Mouse (Mus musculus) lung, embryonic 14.5 days (tissue): ENCODE measurements at regions not wholly inside any gene's neighbourhood (a gene's known extent, or its start where the extent isn't known, plus 50 kb on each side); places are given as distances from the start of the nearest gene placed in this dataset.

ENCODE experiments used
- ATAC-seq: fragments of 200-750 bp; cut with Nextera tagmentation; 2 replicates; pipeline ENCODE4 v1.8.0; 2017; ENCODE audit warnings: mild to moderate bottlenecking, moderate TSS enrichment, moderate library complexity; ENCODE audit not compliant: insufficient read depth
- DNase-seq: peaks from one replicate; pipeline ENCODE4 v3.0.0-alpha.2; 2015
- H3K27ac ChIP-seq: fragments of 300-500 bp; sonication (generic); 2 replicates; pipeline ENCODE4 v1.5.1; 2014; ENCODE audit warnings: low read depth, mild to moderate bottlenecking, moderate library complexity
- H3K27me3 ChIP-seq: fragments of 300-500 bp; sonication (generic); 2 replicates; pipeline ENCODE4 v1.6.1; 2014; ENCODE audit warnings: low read length, control low read depth; ENCODE audit not compliant: insufficient read depth
- H3K36me3 ChIP-seq: fragments of 300-500 bp; sonication (generic); 2 replicates; pipeline ENCODE4 v1.6.1; 2014; ENCODE audit warnings: control low read depth; ENCODE audit not compliant: insufficient read depth
- H3K4me1 ChIP-seq: fragments of 300-500 bp; sonication (generic); 2 replicates; pipeline ENCODE4 v1.6.1; 2014; ENCODE audit warnings: antibody characterized with exemption, control low read depth; ENCODE audit not compliant: insufficient read depth
- H3K4me2 ChIP-seq: fragments of 300-500 bp; sonication (generic); 2 replicates; pipeline ENCODE4 v1.6.1; 2014; ENCODE audit warnings: mild to moderate bottlenecking
- H3K4me3 ChIP-seq: fragments of 300-500 bp; sonication (generic); 2 replicates; pipeline ENCODE4 v1.5.1; 2014; ENCODE audit warnings: low read depth, low read length
- H3K9ac ChIP-seq: fragments of 300-500 bp; sonication (generic); 2 replicates; pipeline ENCODE4 v1.6.1; 2014
- H3K9me3 ChIP-seq: fragments of 300-500 bp; sonication (generic); 2 replicates; pipeline ENCODE4 v1.6.1; 2016; ENCODE audit warnings: low read depth, low read length, control low read depth
- CTCF ChIP-seq: IDR thresholded peaks from 2 replicates; pipeline ENCODE4 v1.5.1; 2016; ENCODE audit warnings: antibody characterized with exemption, low read depth
- WGBS: fragments of 180-500 bp; shearing (Covaris S2); extraction: QIAGEN DNeasy Blood & Tissue Kit; methylation state at CpG from one replicate; pipeline ENCODE4 v1.1.7; 2014; 5-methylcytosine and 5-hydroxymethylcytosine counted together

DNA sequence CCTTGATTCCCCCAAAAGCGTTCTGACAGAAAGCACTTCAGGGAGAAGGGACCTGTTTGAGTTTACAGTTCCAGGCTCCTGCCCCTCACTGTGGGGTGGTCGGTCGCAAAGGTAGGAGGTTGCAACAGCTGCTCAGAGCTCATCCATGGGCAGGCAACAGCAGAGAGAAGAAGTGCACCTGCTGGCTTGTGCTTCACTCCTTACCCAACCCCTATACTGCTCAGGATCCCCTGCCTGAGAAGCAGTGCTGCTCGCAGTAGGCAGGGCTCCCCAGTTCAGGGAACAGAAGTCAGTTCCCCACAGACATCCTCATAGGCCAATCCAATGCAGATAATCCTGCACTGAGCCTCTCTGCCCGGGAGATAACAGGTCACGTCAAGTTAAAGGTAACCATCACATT lies 119.7 kb downstream of the Vapb start:
- TF ChIP-seq CTCF = no peak
- 75% methylated on average over 6 of the region's 6 CpGs for WGBS
- DNase-seq (no peak), ATAC-seq (no peak)
- Histone ChIP-seq H3K9ac (no peak overlapping the region), H3K27me3 (no peaks in the 10 kb centered on the region), H3K4me3 (no peak overlapping the region), H3K4me2 (no peak overlapping the region), H3K4me1 (no peaks in the 10 kb centered on the region), H3K9me3 (no peaks in the 10 kb centered on the region), H3K27ac (no peak overlapping the region), H3K36me3 (no peaks in the 10 kb centered on the region)

DNA sequence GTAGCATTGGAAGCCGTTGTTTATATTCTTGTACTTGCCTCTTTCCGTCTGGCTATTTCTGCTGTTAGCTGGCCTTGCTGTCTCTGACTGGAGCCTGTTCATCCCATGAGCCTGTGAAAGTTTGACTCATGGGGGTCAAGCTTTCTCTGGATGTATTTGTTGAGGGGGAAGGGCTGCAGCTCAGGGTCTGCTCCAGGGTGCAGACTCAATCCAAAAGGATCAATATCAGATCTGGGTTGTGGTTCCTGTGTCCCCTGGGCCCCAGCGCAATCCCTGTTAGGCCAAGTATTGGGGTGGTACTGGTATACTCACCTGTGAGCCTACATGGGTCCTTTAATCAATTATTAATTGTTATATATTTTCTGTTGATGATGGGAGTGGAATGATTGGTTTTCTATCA lies 135.7 kb downstream of the Vapb start:
- H3K9me3 ChIP-seq = no peaks in the 10 kb centered on the region
- no peak overlapping the region for H3K4me2 ChIP-seq
- 72% methylated on average over 3 of the region's 3 CpGs for WGBS
- H3K4me1 ChIP-seq = no peaks in the 10 kb centered on the region
- ATAC-seq (no peak), DNase-seq (no peak)
- no peak overlapping the region for H3K4me3 ChIP-seq
- H3K27ac ChIP-seq = no peak overlapping the region
- no peak overlapping the region for H3K9ac ChIP-seq
- TF ChIP-seq CTCF = no peak
- no peaks in the 10 kb centered on the region for H3K36me3 ChIP-seq
- H3K27me3 ChIP-seq = no peaks in the 10 kb centered on the region
